Mouse (Mus musculus) bone marrow macrophage, adult 2 months (primary cell): ENCODE results near the gene Yy1.

Experiments used
- CTCF ChIP-seq: IDR thresholded peaks from 2 replicates; pipeline ENCODE4 v1.5.1; 2012; ENCODE audit warnings: low read depth, mild to moderate bottlenecking, low read length, moderate library complexity
- POLR2A ChIP-seq: IDR thresholded peaks from 2 replicates; pipeline ENCODE4 v1.6.1; 2012; ENCODE audit warnings: mild to moderate bottlenecking, low read depth, low read length, borderline replicate concordance

DNA sequence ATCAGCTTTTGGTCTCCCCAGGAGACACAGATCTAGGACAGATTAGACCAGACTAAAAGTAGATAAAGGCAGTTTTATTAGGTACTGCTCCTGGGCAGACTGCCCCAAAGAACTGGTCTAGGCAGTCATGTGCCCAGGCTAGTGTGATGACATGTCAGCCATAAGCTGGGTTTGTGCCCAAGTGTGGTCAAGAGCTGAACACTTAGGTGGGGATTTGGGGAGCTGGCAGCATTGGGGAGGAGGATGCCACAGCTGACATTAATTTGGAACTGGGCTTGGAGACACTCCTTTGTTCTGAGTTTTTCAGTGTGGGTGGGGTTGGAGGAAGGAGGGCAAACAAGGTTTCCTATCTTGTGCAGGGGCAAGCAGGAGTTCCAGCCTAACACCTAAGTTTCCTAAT lies 46.8 kb upstream of the Yy1 start:
- no peak for TF ChIP-seq POLR2A
- TF ChIP-seq CTCF = no peak
